Mouse (Mus musculus) cerebellum, adult 11-12 months (tissue): ENCODE data around the gene Pacs2.

Experiments
- DNase-seq: peaks from one replicate; pipeline ENCODE4 v3.0.0; 2022

Gene Pacs2

GRCm38 (mm10) chr12:113013604-113014558 lies at the start of gene Pacs2:
Gene Pacs2, plus strand, starts transcription at chr12:113014508.
- DNase-seq: peak; percentile 94

DNA sequence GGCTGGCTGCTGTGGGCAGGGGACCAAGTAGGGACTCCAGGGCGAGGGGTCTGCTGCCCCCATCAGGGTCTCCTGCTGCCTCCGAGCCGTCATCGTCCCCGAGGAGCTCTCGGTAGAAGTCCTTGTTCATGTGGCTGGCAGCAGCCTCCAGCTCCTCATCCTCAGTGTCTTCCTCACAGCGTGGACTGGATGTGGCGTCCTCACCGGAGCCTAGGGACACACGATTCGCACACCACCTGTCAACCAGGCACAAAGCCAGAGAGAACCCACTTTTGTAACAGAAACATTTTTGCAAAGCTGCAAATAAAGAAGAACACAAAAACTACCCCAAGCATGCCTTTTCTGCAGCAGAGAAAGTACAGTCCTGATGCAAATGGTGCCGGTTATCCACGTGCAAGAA lies 48.5 kb upstream of the Pacs2 start:
- no peak for DNase-seq

DNA sequence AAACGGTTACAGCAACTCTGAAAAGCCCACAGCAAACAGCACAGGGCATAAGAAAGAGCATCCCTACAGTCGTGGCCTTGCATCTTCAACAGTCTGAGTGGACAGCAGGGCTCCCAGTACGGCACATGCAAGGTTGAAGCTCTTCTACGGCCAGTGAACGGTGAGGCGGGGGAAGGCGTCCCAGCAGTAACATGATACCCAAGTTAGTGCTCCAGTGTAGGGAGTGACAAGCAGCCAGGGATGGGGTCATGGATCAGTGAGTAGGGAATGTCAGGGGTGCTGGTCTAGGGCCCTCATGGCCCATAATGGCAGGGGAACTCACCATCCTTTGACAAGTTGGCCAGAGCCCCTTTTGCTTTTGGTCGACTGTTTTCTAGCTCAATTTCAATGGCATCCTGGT lies 45.4 kb upstream of the Pacs2 start:
- DNase-seq: no peak

DNA sequence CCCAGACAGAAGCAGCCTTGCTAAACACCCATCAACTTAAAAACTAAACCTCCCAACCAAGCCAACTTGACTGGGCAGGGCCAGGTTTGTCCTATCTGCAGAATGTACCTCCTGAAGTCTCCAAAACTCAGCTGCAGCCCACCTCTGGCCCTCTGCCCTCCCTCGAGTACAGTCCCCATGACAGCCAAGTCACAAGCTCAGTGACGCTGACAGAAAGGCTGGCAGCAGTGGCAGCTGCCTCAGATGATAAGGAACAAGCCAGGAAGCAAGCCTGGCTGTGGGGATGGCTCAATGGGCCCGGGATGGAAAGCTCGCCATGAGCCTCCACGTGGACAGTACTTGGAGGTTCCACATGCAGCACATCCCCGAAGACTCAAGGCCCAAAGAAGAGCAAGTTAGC lies 44.7 kb upstream of the Pacs2 start:
- peak; percentile 11 for DNase-seq

DNA sequence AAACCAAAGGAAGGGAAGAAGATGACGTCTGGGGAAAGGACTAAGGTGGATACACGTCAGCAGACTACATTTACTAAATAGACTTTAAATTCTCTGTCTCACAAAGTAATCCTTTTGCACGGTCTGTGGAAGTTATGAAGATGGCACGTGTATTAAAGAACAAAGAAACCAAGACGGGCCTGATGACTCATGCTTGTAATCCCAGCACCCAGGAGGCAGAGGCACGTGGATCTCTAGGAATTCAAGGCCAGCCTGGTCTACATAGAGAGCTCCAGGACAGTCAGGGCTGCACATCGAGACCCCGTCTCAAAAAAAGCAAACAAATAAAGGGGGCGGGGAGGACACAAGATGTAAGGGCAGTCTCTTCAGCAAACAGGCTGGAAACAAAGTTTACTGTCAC lies 39.6 kb upstream of the Pacs2 start:
- peak; percentile 9 for DNase-seq

DNA sequence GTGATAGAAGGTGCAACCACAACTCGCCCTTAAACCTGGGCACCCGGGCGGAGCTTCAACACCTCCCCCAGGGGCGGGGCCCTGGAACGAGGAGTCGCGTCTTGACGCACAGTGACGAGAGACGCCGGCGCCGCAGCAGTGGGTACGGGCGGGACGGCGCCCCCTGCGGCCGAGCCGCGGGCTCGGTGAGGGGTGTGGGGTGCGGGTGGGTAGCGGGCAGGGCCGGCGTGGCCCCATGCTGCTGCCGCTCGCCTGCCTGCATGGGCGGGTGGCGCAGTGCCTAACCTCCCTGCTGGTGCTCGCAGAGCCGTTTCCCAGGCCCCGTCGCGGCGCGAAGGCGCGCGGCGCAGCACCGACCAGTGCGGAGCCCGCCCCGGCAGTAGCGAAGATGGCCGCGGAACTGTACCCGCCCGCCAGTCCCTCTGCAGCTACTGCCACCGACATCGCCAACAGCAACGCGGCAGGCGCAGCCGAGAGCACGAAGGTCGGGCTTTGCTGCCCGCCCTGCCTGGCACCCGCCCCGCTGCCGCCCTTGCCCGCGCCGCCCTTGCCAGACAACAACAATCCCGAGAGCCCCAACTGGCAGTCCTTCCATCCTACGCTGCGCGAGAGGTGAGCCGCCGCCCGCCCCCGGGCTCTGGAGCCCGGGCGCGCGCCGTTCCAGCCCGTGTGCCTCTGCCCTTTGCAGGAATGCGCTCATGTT lies 37.8 kb upstream of the Pacs2 start, which contains the start of gene Btbd6:
Gene Btbd6 (plus strand): TSS at position 112 of the 703 bp plus-strand sequence.
- DNase-seq: peak; percentile 93

DNA sequence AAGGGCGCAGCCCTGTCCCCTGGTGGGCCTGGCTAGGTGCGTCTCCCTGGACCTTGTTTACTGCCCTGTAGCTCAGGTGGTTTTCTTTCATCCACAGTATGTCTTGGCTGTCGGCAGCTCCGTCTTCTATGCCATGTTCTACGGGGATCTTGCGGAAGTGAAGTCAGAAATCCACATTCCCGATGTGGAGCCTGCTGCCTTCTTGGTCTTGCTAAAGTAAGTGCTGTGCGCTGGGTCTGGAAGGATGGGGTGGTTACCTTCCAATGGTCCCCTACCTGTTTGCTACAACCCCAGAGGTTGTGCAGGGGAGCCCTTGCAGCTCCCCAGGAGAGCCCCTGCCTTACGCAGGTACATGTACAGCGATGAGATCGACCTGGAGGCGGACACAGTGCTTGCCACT lies 37.2 kb upstream of the Pacs2 start:
- DNase-seq: no peak

DNA sequence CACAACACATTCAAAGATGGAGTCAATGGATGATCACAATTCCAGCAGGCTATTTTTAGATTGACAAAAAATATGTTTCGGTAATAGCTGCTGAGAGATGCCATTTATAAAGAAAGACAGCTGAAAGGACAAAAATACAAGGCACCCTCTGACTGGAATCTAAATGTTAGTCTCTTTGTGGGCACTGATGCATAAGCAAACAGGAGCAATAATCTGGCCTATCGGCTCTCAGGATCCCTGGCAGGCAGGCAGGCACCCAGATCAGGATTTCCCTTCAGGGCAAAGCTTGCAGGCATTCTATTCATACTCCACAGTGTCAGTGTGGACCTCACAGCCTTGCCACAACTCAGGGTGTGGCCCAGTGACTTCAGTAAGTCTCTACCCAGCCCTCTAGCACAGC lies 32.3 kb upstream of the Pacs2 start:
- DNase-seq: no peak

GRCm38 (mm10) chr12:112985346-112985745 lies 29.0 kb upstream of the Pacs2 start:
- DNase-seq: no peak

GRCm38 (mm10) chr12:112987877-112988276 lies 26.4 kb upstream of the Pacs2 start:
- no peak for DNase-seq

DNA sequence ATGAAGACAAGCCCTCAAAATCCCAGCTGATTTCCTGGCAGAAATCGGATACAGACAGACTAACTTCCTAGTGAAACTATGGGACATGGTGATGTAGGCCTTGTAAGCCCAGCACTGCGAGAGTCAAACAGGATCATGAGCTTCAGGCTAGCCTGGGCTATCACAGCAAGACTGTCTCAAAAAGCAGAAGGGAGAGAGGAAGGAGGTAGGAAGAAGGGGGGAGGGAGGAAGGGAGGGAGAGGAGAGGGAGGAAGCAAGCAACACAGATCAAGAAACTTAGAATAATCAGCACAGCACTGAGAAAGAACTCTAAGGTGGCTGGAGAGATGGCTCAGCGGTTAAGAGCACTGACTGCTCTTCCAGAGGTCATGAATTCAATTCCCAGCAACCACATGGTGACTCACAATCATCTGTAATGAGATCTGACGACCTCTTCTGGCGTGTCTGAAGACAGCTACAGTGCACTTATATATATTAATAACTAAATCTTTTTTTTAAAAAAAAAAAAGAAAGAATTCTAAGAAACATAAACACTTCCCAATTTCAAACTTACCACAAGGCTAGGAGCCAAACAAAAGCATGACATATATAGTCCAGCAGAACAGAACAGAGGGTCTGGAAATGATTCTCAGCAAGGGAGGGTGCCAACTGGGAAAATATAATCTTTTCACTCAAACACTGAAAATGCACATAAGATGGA lies 23.5 kb upstream of the Pacs2 start:
- no peak for DNase-seq

- DNase-seq: no peak
Measured at GRCm38 (mm10) chr12:112991444-112991843, 22.9 kb upstream of the Pacs2 start.

DNA sequence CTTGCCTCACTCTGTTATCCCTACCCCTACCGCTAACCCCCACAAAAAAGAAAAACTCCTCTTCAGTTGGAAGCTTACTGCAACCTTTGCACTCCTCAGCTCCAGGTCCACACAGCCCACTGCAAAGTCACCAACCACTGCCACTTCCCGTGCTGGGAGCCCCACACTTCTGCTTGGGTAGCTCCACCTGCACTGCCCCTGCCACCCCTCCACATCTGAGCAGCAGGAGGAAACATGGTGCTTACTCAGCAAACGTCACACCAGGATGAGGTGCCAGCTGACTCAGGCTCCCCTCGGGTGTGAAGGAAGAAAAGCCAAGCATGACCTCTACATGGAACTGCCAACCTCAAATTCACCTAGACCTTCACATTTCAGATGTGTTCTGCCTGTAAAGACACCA lies 20.2 kb upstream of the Pacs2 start:
- no peak for DNase-seq

DNA sequence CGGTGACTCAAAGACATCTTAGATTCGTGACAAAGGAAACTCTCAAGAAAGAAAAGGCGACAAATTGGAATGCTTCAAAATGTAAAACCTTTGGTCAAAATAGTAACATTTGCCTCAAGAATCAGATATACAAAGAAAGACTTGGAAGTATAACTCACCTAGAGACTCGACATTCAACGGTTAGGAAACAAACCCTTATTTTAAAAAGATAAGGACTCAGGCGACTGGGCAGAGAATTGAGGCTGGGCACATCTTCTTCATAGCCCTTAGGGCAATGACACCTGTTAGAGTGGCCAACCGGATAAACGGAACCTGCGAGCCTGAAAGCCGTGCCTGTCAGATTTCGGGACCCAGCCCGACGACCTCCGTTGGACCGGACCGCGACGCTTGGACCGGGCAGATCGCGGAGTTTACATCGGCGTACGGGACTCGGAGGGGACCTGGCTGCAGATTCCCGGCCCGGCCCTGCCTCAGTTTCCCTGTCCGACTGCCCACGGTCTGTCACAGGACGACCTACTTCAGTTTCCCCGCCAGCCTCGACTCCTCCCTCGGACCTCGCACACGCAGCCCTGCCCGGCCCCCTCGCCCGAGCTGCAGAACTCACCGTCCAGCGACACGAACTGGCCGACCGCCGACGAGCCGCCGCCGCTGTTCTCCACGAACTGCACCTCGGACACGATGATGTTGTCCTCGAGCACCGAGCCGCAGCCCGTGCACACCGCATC lies 14.6 kb upstream of the Pacs2 start:
- peak; percentile 80 for DNase-seq

- peak; percentile 96 for DNase-seq
Measured at GRCm38 (mm10) chr12:113000294-113001132, 13.8 kb upstream of the Pacs2 start, which contains the start of gene Brf1. Gene Brf1, minus strand, starts transcription at chr12:113000704.

- DNase-seq: no peak
Measured at GRCm38 (mm10) chr12:113001133-113001474, 13.2 kb upstream of the Pacs2 start.

GRCm38 (mm10) chr12:113002667-113003066 lies 11.6 kb upstream of the Pacs2 start:
- DNase-seq: no peak

DNA sequence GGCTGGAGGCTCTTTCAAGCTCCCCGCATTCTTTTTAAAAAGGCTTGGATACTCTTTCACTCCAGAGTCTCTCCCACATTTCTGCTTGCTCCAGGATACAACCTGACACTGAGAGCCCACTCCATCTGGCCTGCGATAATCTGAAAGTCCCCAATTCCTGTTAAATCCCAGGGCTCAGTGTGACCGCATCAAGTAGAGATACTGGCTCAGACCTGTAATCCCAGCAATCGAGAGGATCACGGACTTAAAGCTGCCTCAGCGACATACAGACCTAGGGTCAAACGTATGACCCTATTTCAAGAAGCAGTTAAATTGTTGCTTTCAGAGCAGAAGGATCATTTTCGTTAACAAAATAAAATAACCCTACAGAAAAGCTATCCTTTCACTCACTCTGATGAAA lies 10.3 kb upstream of the Pacs2 start:
- no peak for DNase-seq

- DNase-seq: peak; percentile 55
Measured at GRCm38 (mm10) chr12:113004993-113005392, 9.3 kb upstream of the Pacs2 start.

- DNase-seq: no peak
Measured at GRCm38 (mm10) chr12:113011702-113012360, 2.5 kb upstream of the Pacs2 start.

GRCm38 (mm10) chr12:113012443-113012842 lies 1.9 kb upstream of the Pacs2 start:
- no peak for DNase-seq
